Mouse (Mus musculus) heart, embryonic 10.5 days (tissue): ENCODE data around the gene Hivep2. TPM values are rescaled to one million over a fixed set of nuclear protein-coding genes. Genes with fewer than 3 reads are reported as not detected.

Experiments used
- polyA plus RNA-seq: library from polyadenylated mRNA; unstranded; fragments of >200 nt; fragmentation: Nextera tagmentation; extraction: Ambion mirVana; gene quantifications from 2 replicates; pipeline ENCODE4 v1.2.1, GENCODE M21; 2016

The Hivep2 gene
- polyA plus RNA-seq, 1 experiment from 2014 or later, result 3.4 TPM

Other genes with a start within 250 kb of the Hivep2 start
- 28.8 and 34.4 TPM in 2 replicates for gene Aig1, start 97.1 kb upstream of the Hivep2 start, polyA plus RNA-seq